Mouse (Mus musculus) stomach, postnatal 0 days (tissue): ENCODE data around the gene Gnai2. TPM values are rescaled to one million over a fixed set of nuclear protein-coding genes. Genes with fewer than 3 reads are reported as not detected.
"Not testable (repeated sequence)": the region's sequence is repeated elsewhere in the genome, so short reads cannot be mapped to it uniquely, and the experiment has no call there.

Source experiments
- ATAC-seq: fragments of 200-750 bp; cut with Nextera tagmentation; 2 replicates; pipeline ENCODE4 v1.8.0; 2017; ENCODE audit not compliant: low FRiP score, low TSS enrichment
- DNase-seq: peaks from one replicate; pipeline ENCODE4 v3.0.0-alpha.2; 2016; ENCODE audit warnings: low spot score
- H3K27ac ChIP-seq: fragments of 300-500 bp; sonication (generic); replicated peaks from 2 replicates; pipeline ENCODE4 v1.5.1; 2014; ENCODE audit warnings: mild to moderate bottlenecking, control low read depth
- H3K27me3 ChIP-seq: fragments of 300-500 bp; sonication (generic); 2 replicates; pipeline ENCODE4 v1.6.1; 2014; ENCODE audit warnings: low read length; ENCODE audit not compliant: control insufficient read depth, insufficient read depth
- H3K36me3 ChIP-seq: fragments of 300-500 bp; sonication (generic); 2 replicates; pipeline ENCODE4 v1.6.1; 2014; ENCODE audit warnings: low read length, mixed read lengths; ENCODE audit not compliant: control insufficient read depth, insufficient read depth
- H3K4me1 ChIP-seq: fragments of 300-500 bp; sonication (generic); replicated peaks from 2 replicates; pipeline ENCODE4 v1.6.1; 2014; ENCODE audit warnings: antibody characterized with exemption; ENCODE audit not compliant: control insufficient read depth, insufficient read depth
- H3K4me2 ChIP-seq: fragments of 300-500 bp; sonication (generic); replicated peaks from 2 replicates; pipeline ENCODE4 v1.6.1; 2014; ENCODE audit warnings: low read depth, mild to moderate bottlenecking, control low read depth, moderate library complexity
- H3K4me3 ChIP-seq: fragments of 300-500 bp; sonication (generic); 2 replicates; pipeline ENCODE4 v1.5.1; 2014; ENCODE audit warnings: low read depth, low read length, control low read depth
- H3K9ac ChIP-seq: fragments of 300-500 bp; sonication (generic); 2 replicates; pipeline ENCODE4 v1.6.1; 2014; ENCODE audit warnings: mild to moderate bottlenecking, low read length, control low read depth, mixed read lengths
- H3K9me3 ChIP-seq: fragments of 300-500 bp; sonication (generic); 2 replicates; pipeline ENCODE4 v1.6.1; 2016; ENCODE audit warnings: low read length; ENCODE audit not compliant: control insufficient read depth
- CTCF ChIP-seq: IDR thresholded peaks from 2 replicates; pipeline ENCODE4 v1.5.1; 2016; ENCODE audit warnings: antibody characterized with exemption, low read depth, mild to moderate bottlenecking, moderate library complexity
- EP300 ChIP-seq: optimal IDR thresholded peaks from 2 replicates; pipeline ENCODE3; 2016; ENCODE audit warnings: antibody characterized with exemption
- WGBS: fragments of 180-500 bp; shearing (Covaris S2); extraction: QIAGEN DNeasy Blood & Tissue Kit; methylation state at CpG from one replicate; pipeline ENCODE4 v1.1.7; 2014; 5-methylcytosine and 5-hydroxymethylcytosine counted together
- polyA plus RNA-seq: library from polyadenylated mRNA; unstranded; fragments of >200 nt; fragmentation: Nextera tagmentation; extraction: Ambion mirVana; gene quantifications from 2 replicates; pipeline ENCODE4 v1.2.1, GENCODE M21; 2015

Gene Gnai2
- polyA plus RNA-seq, 1 experiment from 2014 or later, result 189 TPM

- ATAC-seq (no peak), DNase-seq (no peak)
- no peaks in the 10 kb centered on the region for H3K36me3 ChIP-seq
- H3K9me3 ChIP-seq, result no peaks in the 10 kb centered on the region
- 65% methylated on average over 3 of the region's 3 CpGs for WGBS
- H3K4me3 ChIP-seq, result peak within 1 kb of the TSS; percentile 17
- peak within 1 kb of the TSS; percentile 23 for H3K9ac ChIP-seq
- H3K27ac ChIP-seq, result peak within 1 kb of the TSS; percentile 96
- no peaks in the 10 kb centered on the region for H3K27me3 ChIP-seq
- peak within 1 kb of the TSS; percentile 69 for H3K4me2 ChIP-seq
- peaks cover 8% of the 10 kb centered on the region for H3K4me1 ChIP-seq
- TF ChIP-seq CTCF, result no peak
- TF ChIP-seq EP300, result no peak
Measured at GRCm38 (mm10) chr9:107578587-107578986, 56.6 kb downstream of the Gnai2 start, which contains the start of gene Naa80. Gene Naa80, plus strand, starts transcription at chr9:107578887.

- Histone ChIP-seq H3K4me2 (peak overlapping the region; percentile 69), H3K27ac (peak overlapping the region; percentile 92; the same call in 1 of the 2 replicates), H3K36me3 (no peaks in the 10 kb centered on the region), H3K9me3 (no peaks in the 10 kb centered on the region), H3K27me3 (no peaks in the 10 kb centered on the region), H3K4me3 (peak overlapping the region; percentile 17), H3K9ac (no peak overlapping the region), H3K4me1 (peaks cover 8% of the 10 kb centered on the region)
- DNase-seq, result no peak
- 83% methylated on average over 10 of the region's 10 CpGs for WGBS
- TF ChIP-seq CTCF (no peak), EP300 (no peak)
- no peak for ATAC-seq
Measured at GRCm38 (mm10) chr9:107577871-107578270, 57.3 kb downstream of the Gnai2 start.

- H3K4me1 ChIP-seq, result peaks cover 8% of the 10 kb centered on the region
- H3K4me2 ChIP-seq, result peak within 1 kb of the TSS; percentile 69
- peak within 1 kb of the TSS; percentile 92 for H3K27ac ChIP-seq
- 9% methylated on average over 16 of the region's 16 CpGs for WGBS
- no peak for TF ChIP-seq EP300
- TF ChIP-seq CTCF, result no peak
- H3K27me3 ChIP-seq, result no peaks in the 10 kb centered on the region
- H3K4me3 ChIP-seq, result peak within 1 kb of the TSS; percentile 47
- peak; percentile 68 for ATAC-seq
- no peaks in the 10 kb centered on the region for H3K9me3 ChIP-seq
- peaks cover 6% of the 10 kb centered on the region; the same call in 1 of the 2 replicates for H3K36me3 ChIP-seq
- peak; percentile 96 for DNase-seq
- H3K9ac ChIP-seq, result peak within 1 kb of the TSS; percentile 66
Measured at GRCm38 (mm10) chr9:107576357-107577107, 58.6 kb downstream of the Gnai2 start, which contains the start of gene Hyal1. Gene Hyal1, plus strand, starts transcription at chr9:107576927.

GRCm38 (mm10) chr9:107575579-107576356 is 59.4 kb downstream of the Gnai2 start:
- 53% methylated on average over 14 of the region's 14 CpGs for WGBS
- H3K9ac ChIP-seq, result no peak overlapping the region

GRCm38 (mm10) chr9:107573774-107574173 is 61.4 kb downstream of the Gnai2 start:
- H3K9me3 ChIP-seq, ATAC-seq, H3K9ac ChIP-seq, H3K4me2 ChIP-seq, H3K27me3 ChIP-seq, H3K4me3 ChIP-seq, H3K27ac ChIP-seq, DNase-seq, H3K36me3 ChIP-seq: not testable (repeated sequence)
- H3K4me1 ChIP-seq, result peaks cover 18% of the 10 kb centered on the region
- TF ChIP-seq CTCF, result peak; percentile 34; the same call in 1 of the 2 replicates
- WGBS, result 90% methylated on average over 6 of the region's 6 CpGs

More at GRCm38 (mm10) chr9:107575579-107576356, 59.4 kb downstream of the Gnai2 start:
- Histone ChIP-seq H3K4me1 (peaks cover 9% of the 10 kb centered on the region), H3K27ac (peak overlapping the region; percentile 92), H3K27me3 (no peaks in the 10 kb centered on the region), H3K36me3 (peaks cover 6% of the 10 kb centered on the region; the same call in 1 of the 2 replicates), H3K4me2 (no peak overlapping the region), H3K9me3 (no peaks in the 10 kb centered on the region), H3K4me3 (no peak overlapping the region)
- ATAC-seq (peak; percentile 85), DNase-seq (peak; percentile 83)
- TF ChIP-seq CTCF, result no peak
- TF ChIP-seq EP300, result peak; percentile 1
